Mouse (Mus musculus) C2C12 (cell line): ENCODE data around the gene F12.

Experiments used
- CEBPB ChIP-seq: IDR thresholded peaks from one replicate; pipeline ENCODE4 v1.6.1; 2011; ENCODE audit warnings: low read depth, mild to moderate bottlenecking, control low read depth, moderate library complexity
- CTCF ChIP-seq: IDR thresholded peaks from one replicate; pipeline ENCODE4 v1.5.1; 2011; ENCODE audit not compliant: control insufficient read depth, insufficient read depth, insufficient read length
- FOSL1 ChIP-seq: IDR thresholded peaks from one replicate; pipeline ENCODE4 v1.8.0; 2011; ENCODE audit warnings: mild to moderate bottlenecking, low read length; ENCODE audit not compliant: poor library complexity, insufficient read depth, severe bottlenecking
- MAX ChIP-seq: IDR thresholded peaks from one replicate; pipeline ENCODE4 v1.6.1; 2011; ENCODE audit warnings: mild to moderate bottlenecking, control low read depth
- MYOG ChIP-seq: IDR thresholded peaks from one replicate; pipeline ENCODE4 v1.6.1; 2011; ENCODE audit not compliant: control insufficient read depth, insufficient read length; ENCODE audit errors: extremely low read depth
- USF1 ChIP-seq: IDR thresholded peaks from one replicate; pipeline ENCODE4 v1.6.1; 2011; ENCODE audit warnings: low read depth, mild to moderate bottlenecking, control low read depth, moderate library complexity

GRCm38 (mm10) chr13:55404853-55405782 is 21.5 kb downstream of the F12 start:
- TF ChIP-seq CTCF = peak; percentile 75
- TF ChIP-seq MYOG = no peak
- TF ChIP-seq FOSL1 = no peak
- peak; percentile 89 for TF ChIP-seq CEBPB
- no peak for TF ChIP-seq USF1
- no peak for TF ChIP-seq MAX
